Mouse (Mus musculus) limb, embryonic 11.5 days (tissue): ENCODE data around the gene Wdr1. TPM values are rescaled to one million over a fixed set of nuclear protein-coding genes. Genes with fewer than 3 reads are reported as not detected.

ENCODE experiments used
- polyA plus RNA-seq: library from polyadenylated mRNA; unstranded; fragments of >200 nt; fragmentation: Nextera tagmentation; extraction: Ambion mirVana; gene quantifications from 2 replicates; pipeline ENCODE4 v1.2.1, GENCODE M21; 2014

The Wdr1 gene
- polyA plus RNA-seq, 1 experiment from 2014 or later: 200 TPM

Other genes with a start within 250 kb of the Wdr1 start
- not detected in 2 replicates for gene Drd5, start 243.9 kb downstream of the Wdr1 start, polyA plus RNA-seq
- 0.32 and 0.82 TPM in 2 replicates for gene Slc2a9, start 60.1 kb downstream of the Wdr1 start, polyA plus RNA-seq
- gene Zfp518b, start 121.6 kb upstream of the Wdr1 start, polyA plus RNA-seq: 34.4 and 39.5 TPM in 2 replicates